Mouse (Mus musculus): ENCODE results near the gene Nkain2. TPM values are rescaled to one million over a fixed set of nuclear protein-coding genes. Genes with fewer than 3 reads are reported as not detected.

The Nkain2 gene
- polyA plus RNA-seq (2015; fragmentation: Nextera tagmentation; extraction: Ambion mirVana) = 0.51 and 1.1 TPM in 2 replicates

GRCm38 (mm10) chr10:32889652-32890506 lies at the start of gene Nkain2:
Nkain2 (minus strand) TSS chr10:32890462.
- Histone ChIP-seq H3K9ac (peak within 1 kb of the TSS; percentile 79), H3K4me1 (0 out of 2 replicates have a peak, but pooled peaks cover 2% of the 10 kb centered on the region), H3K4me2 (replicated peaks) (peak within 1 kb of the TSS; percentile 92), H3K27ac (no peak within 1 kb of the TSS), H3K9me3 (no peaks in the 10 kb centered on the region), H3K4me3 (peak within 1 kb of the TSS; percentile 72), H3K36me3 (no peaks in the 10 kb centered on the region), H3K27me3 (peaks cover 33% of the 10 kb centered on the region)
- under 1% methylated on average over 60 of the region's 81 CpGs for WGBS
- peak; percentile 70 for ATAC-seq (ENCODE audit: low FRiP score, low read depth)

- no peak overlapping the region for H3K4me2 ChIP-seq (replicated peaks)
- H3K9ac ChIP-seq = no peak overlapping the region
- H3K4me3 ChIP-seq = no peak overlapping the region
- no peak overlapping the region for H3K27ac ChIP-seq
- WGBS = 91% methylated on average over 3 of the region's 3 CpGs
- peaks cover 10% of the 10 kb centered on the region for H3K9me3 ChIP-seq
- no peaks in the 10 kb centered on the region for H3K27me3 ChIP-seq
- H3K36me3 ChIP-seq = no peaks in the 10 kb centered on the region
- no peak for ATAC-seq (ENCODE audit: low FRiP score, low read depth)
- H3K4me1 ChIP-seq = no peaks in the 10 kb centered on the region
Measured at GRCm38 (mm10) chr10:32939853-32940252, 49.6 kb upstream of the Nkain2 start.

- Histone ChIP-seq H3K36me3 (no peaks in the 10 kb centered on the region), H3K9ac (no peak overlapping the region), H3K4me1 (0 out of 2 replicates have a peak, but pooled peaks cover 2% of the 10 kb centered on the region), H3K9me3 (no peaks in the 10 kb centered on the region), H3K27me3 (peaks cover 10% of the 10 kb centered on the region; the same call in 1 of the 2 replicates), H3K4me2 (replicated peaks) (no peak overlapping the region), H3K4me3 (no peak overlapping the region), H3K27ac (no peak overlapping the region)
- no peak for ATAC-seq (ENCODE audit: low FRiP score, low read depth)
Measured at GRCm38 (mm10) chr10:32895093-32895492, 4.8 kb upstream of the Nkain2 start.

- ATAC-seq (ENCODE audit: low FRiP score, low read depth) = peak; percentile 55; the same call in 1 of the 2 replicates
- Histone ChIP-seq H3K27me3 (peaks cover 33% of the 10 kb centered on the region), H3K9me3 (no peaks in the 10 kb centered on the region), H3K4me3 (peak overlapping the region; percentile 72), H3K4me2 (replicated peaks) (peak overlapping the region; percentile 92), H3K27ac (no peak overlapping the region), H3K9ac (peak overlapping the region; percentile 79; the same call in 1 of the 2 replicates), H3K36me3 (no peaks in the 10 kb centered on the region), H3K4me1 (0 out of 2 replicates have a peak, but pooled peaks cover 2% of the 10 kb centered on the region)
- 3% methylated on average over 13 of the region's 13 CpGs for WGBS
Measured at GRCm38 (mm10) chr10:32890507-32891131, 357 bp upstream of the Nkain2 start.

GRCm38 (mm10) chr10:32881977-32882376 lies 8.3 kb downstream of the Nkain2 start:
- ATAC-seq (ENCODE audit: low FRiP score, low read depth) = no peak
- 70% methylated on average over 6 of the region's 6 CpGs for WGBS
- no peak overlapping the region for H3K27ac ChIP-seq

GRCm38 (mm10) chr10:32870691-32871406 lies 19.4 kb downstream of the Nkain2 start:
- Histone ChIP-seq H3K27me3 (no peaks in the 10 kb centered on the region), H3K9ac (no peak overlapping the region), H3K36me3 (no peaks in the 10 kb centered on the region), H3K9me3 (no peaks in the 10 kb centered on the region), H3K4me2 (replicated peaks) (no peak overlapping the region), H3K4me1 (no peaks in the 10 kb centered on the region), H3K27ac (no peak overlapping the region), H3K4me3 (no peak overlapping the region)
- ATAC-seq (ENCODE audit: low FRiP score, low read depth) = 0 out of 2 replicates have a peak, but pooled peaks have one; percentile 15
- WGBS = 37% methylated on average over 1 of the region's 1 CpGs

More at GRCm38 (mm10) chr10:32881977-32882376, 8.3 kb downstream of the Nkain2 start:
- Histone ChIP-seq H3K36me3 (no peaks in the 10 kb centered on the region), H3K9ac (no peak overlapping the region), H3K4me2 (replicated peaks) (no peak overlapping the region), H3K9me3 (no peaks in the 10 kb centered on the region), H3K4me3 (no peak overlapping the region), H3K4me1 (no peaks in the 10 kb centered on the region), H3K27me3 (no peaks in the 10 kb centered on the region)

GRCm38 (mm10) chr10:32869541-32869940 lies 20.7 kb downstream of the Nkain2 start:
- 61% methylated on average over 1 of the region's 1 CpGs for WGBS
- ATAC-seq (ENCODE audit: low FRiP score, low read depth) = no peak
- Histone ChIP-seq H3K4me2 (replicated peaks) (no peak overlapping the region), H3K27ac (no peak overlapping the region), H3K36me3 (no peaks in the 10 kb centered on the region), H3K4me1 (no peaks in the 10 kb centered on the region), H3K27me3 (no peaks in the 10 kb centered on the region), H3K9me3 (no peaks in the 10 kb centered on the region), H3K4me3 (no peak overlapping the region), H3K9ac (no peak overlapping the region)

GRCm38 (mm10) chr10:32815210-32815883 lies 74.9 kb downstream of the Nkain2 start:
- 76% methylated on average over 4 of the region's 4 CpGs for WGBS
- Histone ChIP-seq H3K27ac (no peak overlapping the region), H3K27me3 (no peaks in the 10 kb centered on the region), H3K9ac (no peak overlapping the region), H3K4me2 (replicated peaks) (no peak overlapping the region), H3K4me1 (no peaks in the 10 kb centered on the region), H3K36me3 (no peaks in the 10 kb centered on the region), H3K9me3 (no peaks in the 10 kb centered on the region), H3K4me3 (no peak overlapping the region)
- no peak for ATAC-seq (ENCODE audit: low FRiP score, low read depth)

- 63% methylated on average over 2 of the region's 2 CpGs for WGBS
Measured at GRCm38 (mm10) chr10:32796215-32796614, 94.0 kb downstream of the Nkain2 start.

GRCm38 (mm10) chr10:32790541-32790940 lies 99.7 kb downstream of the Nkain2 start:
- no peak overlapping the region for H3K27ac ChIP-seq
- ATAC-seq (ENCODE audit: low FRiP score, low read depth) = no peak
- H3K4me2 ChIP-seq (replicated peaks) = no peak overlapping the region
- no peak overlapping the region for H3K4me3 ChIP-seq
- no peaks in the 10 kb centered on the region for H3K9me3 ChIP-seq
- no peaks in the 10 kb centered on the region for H3K27me3 ChIP-seq
- no peak overlapping the region for H3K9ac ChIP-seq
- no peaks in the 10 kb centered on the region for H3K36me3 ChIP-seq
- H3K4me1 ChIP-seq = no peaks in the 10 kb centered on the region

More at GRCm38 (mm10) chr10:32796215-32796614, 94.0 kb downstream of the Nkain2 start:
- Histone ChIP-seq H3K27ac (no peak overlapping the region), H3K4me1 (no peaks in the 10 kb centered on the region), H3K4me2 (replicated peaks) (no peak overlapping the region), H3K9me3 (no peaks in the 10 kb centered on the region), H3K36me3 (no peaks in the 10 kb centered on the region), H3K27me3 (no peaks in the 10 kb centered on the region), H3K9ac (no peak overlapping the region), H3K4me3 (no peak overlapping the region)
- no peak for ATAC-seq (ENCODE audit: low FRiP score, low read depth)

- 78% methylated on average over 3 of the region's 3 CpGs for WGBS
- H3K27ac ChIP-seq = no peak overlapping the region
- no peaks in the 10 kb centered on the region for H3K4me1 ChIP-seq
- H3K9ac ChIP-seq = no peak overlapping the region
- H3K27me3 ChIP-seq = no peaks in the 10 kb centered on the region
- no peaks in the 10 kb centered on the region for H3K9me3 ChIP-seq
- no peaks in the 10 kb centered on the region for H3K36me3 ChIP-seq
- H3K4me2 ChIP-seq (replicated peaks) = no peak overlapping the region
- no peak for ATAC-seq (ENCODE audit: low FRiP score, low read depth)
- no peak overlapping the region for H3K4me3 ChIP-seq
Measured at GRCm38 (mm10) chr10:32782732-32783359, 107.4 kb downstream of the Nkain2 start.
